Mouse (Mus musculus): Measurements from ENCODE around the gene Cyth4. TPM values are rescaled to one million over a fixed set of nuclear protein-coding genes. Genes with fewer than 3 reads are reported as not detected.

The Cyth4 gene
- polyA plus RNA-seq, 1 experiment from 2014 or later: 12.3 TPM

Other genes starting within 250 kb of the Cyth4 start
- gene Tex33, start 201.1 kb upstream of the Cyth4 start, polyA plus RNA-seq (2015; fragmentation: Nextera tagmentation; extraction: Ambion mirVana): not detected in 2 replicates
- 15.4 and 17.1 TPM in 2 replicates for gene Tst, start 191.1 kb upstream of the Cyth4 start, polyA plus RNA-seq (2015; fragmentation: Nextera tagmentation; extraction: Ambion mirVana)
- 2.1 and 2.4 TPM in 2 replicates for gene Mpst, start 190.6 kb upstream of the Cyth4 start, polyA plus RNA-seq (2015; fragmentation: Nextera tagmentation; extraction: Ambion mirVana)
- gene Kctd17, start 168.5 kb upstream of the Cyth4 start, polyA plus RNA-seq (2015; fragmentation: Nextera tagmentation; extraction: Ambion mirVana): 45.3 and 45.7 TPM in 2 replicates
- 0.24 and 0.83 TPM in 2 replicates for gene Tmprss6, start 128.4 kb upstream of the Cyth4 start, polyA plus RNA-seq (2015; fragmentation: Nextera tagmentation; extraction: Ambion mirVana)
- gene Il2rb, start 101.8 kb upstream of the Cyth4 start, polyA plus RNA-seq (2015; fragmentation: Nextera tagmentation; extraction: Ambion mirVana): 0.36 and 0.42 TPM in 2 replicates
- 52.3 and 60.8 TPM in 2 replicates for gene C1qtnf6, start 65.6 kb upstream of the Cyth4 start, polyA plus RNA-seq (2015; fragmentation: Nextera tagmentation; extraction: Ambion mirVana)
- 0.04 TPM in 1 of 2 replicates, not detected in the other for gene Sstr3, start 52.4 kb upstream of the Cyth4 start, polyA plus RNA-seq (2015; fragmentation: Nextera tagmentation; extraction: Ambion mirVana)
- 37.0 and 41.1 TPM in 2 replicates for gene Rac2, start 24.3 kb upstream of the Cyth4 start, polyA plus RNA-seq (2015; fragmentation: Nextera tagmentation; extraction: Ambion mirVana)
- gene Elfn2, start 121.7 kb downstream of the Cyth4 start, polyA plus RNA-seq (2015; fragmentation: Nextera tagmentation; extraction: Ambion mirVana): 0.05 and 0.22 TPM in 2 replicates
- gene Mfng, start 176.4 kb downstream of the Cyth4 start, polyA plus RNA-seq (2015; fragmentation: Nextera tagmentation; extraction: Ambion mirVana): 15.1 and 16.3 TPM in 2 replicates
- gene Card10, start 206.0 kb downstream of the Cyth4 start, polyA plus RNA-seq (2015; fragmentation: Nextera tagmentation; extraction: Ambion mirVana): 3.4 and 3.8 TPM in 2 replicates
- gene Cdc42ep1, start 245.6 kb downstream of the Cyth4 start, polyA plus RNA-seq (2015; fragmentation: Nextera tagmentation; extraction: Ambion mirVana): 26.5 and 30.0 TPM in 2 replicates